Mouse (Mus musculus): ENCODE measurements around the gene Scnn1a.

GRCm38 (mm10) chr6:125353221-125353620 is 32.8 kb downstream of the Scnn1a start:
- TF ChIP-seq CTCF (IDR thresholded peaks at IDR 0.05; ENCODE audit: control insufficient read depth, insufficient read depth, low read length) (no peak), POLR2A (IDR thresholded peaks at IDR 0.05; ENCODE audit: borderline replicate concordance, control insufficient read depth, low read depth, low read length) (no peak)

Measured in bone marrow, adult 2 months (tissue).